Mouse (Mus musculus) spleen, adult 2 months (tissue): Measurements from ENCODE around the gene Zyx. TPM values are rescaled to one million over a fixed set of nuclear protein-coding genes. Genes with fewer than 3 reads are reported as not detected.

Experiments
- DNase-seq, 2 experiments: peaks; one replicate each; pipeline versions ENCODE4 v3.0.0 to v3.0.0-alpha.2; 2012 to 2021; ENCODE audit warnings: low spot score in 2 of 2, low read depth in 1 of 2
- H3K27ac ChIP-seq: fragments of 200-500 bp; 2 replicates; pipeline ENCODE4 v1.5.1; 2012; ENCODE audit warnings: low read length, inconsistent platforms; ENCODE audit not compliant: insufficient read depth
- H3K27me3 ChIP-seq: fragments of 200-500 bp; 2 replicates; pipeline ENCODE4 v1.6.1; 2012; ENCODE audit warnings: mild to moderate bottlenecking, moderate library complexity, low read length, inconsistent platforms; ENCODE audit not compliant: control insufficient read depth, insufficient read depth
- H3K36me3 ChIP-seq: fragments of 200-500 bp; 2 replicates; pipeline ENCODE4 v1.6.1; 2012; ENCODE audit warnings: mild to moderate bottlenecking, low read length, inconsistent platforms; ENCODE audit not compliant: control insufficient read depth, insufficient read depth
- H3K4me1 ChIP-seq: fragments of 200-500 bp; 2 replicates; pipeline ENCODE4 v1.6.1; 2011; ENCODE audit warnings: inconsistent platforms; ENCODE audit not compliant: control insufficient read depth, insufficient read depth, insufficient read length
- H3K4me3 ChIP-seq: fragments of 200-500 bp; 2 replicates; pipeline ENCODE4 v1.5.1; 2011; ENCODE audit warnings: mild to moderate bottlenecking, inconsistent platforms; ENCODE audit not compliant: insufficient read depth, insufficient read length; ENCODE audit errors: extremely low read depth
- CTCF ChIP-seq: fragments of 200-500 bp; IDR thresholded peaks from 2 replicates; pipeline ENCODE4 v1.5.1; 2011; ENCODE audit warnings: mild to moderate bottlenecking, inconsistent platforms; ENCODE audit not compliant: insufficient read depth, insufficient read length, insufficient replicate concordance; ENCODE audit errors: extremely low read depth
- POLR2A ChIP-seq: fragments of 200-500 bp; IDR thresholded peaks from 2 replicates; pipeline ENCODE4 v1.6.1; 2011; ENCODE audit warnings: low read depth, low read length, inconsistent platforms
- WGBS: fragments of 180-500 bp; shearing (Covaris S2); methylation state at CpG from one replicate; pipeline ENCODE4 v1.1.7; 2018; 5-methylcytosine and 5-hydroxymethylcytosine counted together
- polyA plus RNA-seq: library from polyadenylated mRNA; depleted of rRNA; stranded (reverse); fragments of >200 nt; gene quantifications from 2 replicates; pipeline ENCODE4 v1.2.3, GENCODE M21; 2012

Gene Zyx
- polyA plus RNA-seq, 1 experiment, result 184 TPM

- Histone ChIP-seq H3K27me3 (no peaks in the 10 kb centered on the region), H3K36me3 (no peaks in the 10 kb centered on the region), H3K4me3 (no peak within 1 kb of the TSS; the same call in 1 of the 2 replicates), H3K4me1 (peaks cover 7% of the 10 kb centered on the region), H3K27ac (no peak within 1 kb of the TSS)
- TF ChIP-seq CTCF (no peak), POLR2A (no peak)
- 3% methylated on average over 34 of the region's 36 CpGs for WGBS
- peak in 1 of 2 experiments; percentile 54 for DNase-seq
Observed at GRCm38 (mm10) chr6:42372816-42373547, 23.6 kb downstream of the Zyx start, which contains the start of gene Epha1. TSS of gene Epha1 (minus strand) at chr6:42373268.

DNA sequence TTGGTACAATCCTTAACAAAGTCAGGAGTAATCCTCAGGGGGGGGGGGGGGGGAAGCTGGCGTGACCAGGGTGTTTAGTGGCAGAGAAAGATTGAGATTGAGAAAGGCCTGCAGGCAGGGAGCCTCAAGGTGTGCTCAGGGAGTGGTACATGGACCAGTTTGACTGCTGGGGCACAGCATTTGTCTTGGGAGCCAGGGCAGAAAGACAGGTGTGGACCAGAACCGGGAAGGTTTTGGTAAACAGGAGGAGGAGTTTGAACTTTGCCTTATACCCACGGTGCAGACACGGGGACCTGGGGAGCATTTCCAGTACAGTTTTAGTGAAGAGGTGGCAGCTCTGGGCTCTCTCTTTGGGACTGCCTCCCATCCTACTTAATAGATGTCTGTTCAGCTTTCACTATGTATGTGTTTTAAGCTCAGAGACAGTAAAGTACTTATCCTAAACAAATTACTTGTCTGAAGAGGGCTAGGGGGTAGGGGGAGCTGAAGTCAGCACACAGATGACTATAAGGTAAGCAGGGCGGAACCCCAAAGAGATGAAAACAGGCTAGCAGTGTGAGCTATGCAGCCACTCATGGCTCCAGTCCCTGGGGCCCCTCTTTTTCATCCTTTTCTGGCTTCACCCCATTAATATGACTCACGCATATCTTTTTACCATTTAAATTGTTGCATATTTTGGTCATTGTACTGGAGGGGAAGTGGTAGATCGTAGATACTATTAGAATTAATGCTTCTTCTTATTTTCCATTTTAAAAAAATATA, 24.4 kb downstream of the Zyx start:
- WGBS, result 44% methylated on average over 7 of the region's 7 CpGs
- Histone ChIP-seq H3K27me3 (no peaks in the 10 kb centered on the region), H3K27ac (no peak overlapping the region), H3K4me3 (no peak overlapping the region), H3K4me1 (peaks cover 7% of the 10 kb centered on the region), H3K36me3 (no peaks in the 10 kb centered on the region)
- no peak for DNase-seq
- TF ChIP-seq POLR2A, result no peak
- no peak for TF ChIP-seq CTCF

DNA sequence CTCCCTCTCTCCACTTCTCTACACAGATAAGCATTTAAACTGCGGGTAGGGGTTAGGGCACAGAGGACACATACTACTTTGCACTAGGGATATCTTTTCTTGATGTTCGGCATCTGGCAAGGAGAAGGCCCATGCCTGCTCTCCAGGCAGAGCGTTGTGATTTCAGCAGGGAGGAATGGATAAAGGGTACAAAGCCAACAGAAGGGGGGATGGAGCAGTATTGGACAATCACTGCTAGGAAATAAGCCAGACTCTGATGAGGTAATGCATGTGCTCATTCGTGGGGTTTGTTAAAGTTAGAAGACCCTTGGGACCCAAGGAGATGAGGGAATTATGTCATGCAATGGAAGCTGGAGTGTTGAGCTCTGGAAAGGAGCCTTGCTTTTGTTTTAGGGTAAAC, 25.3 kb downstream of the Zyx start:
- Histone ChIP-seq H3K27ac (no peak overlapping the region), H3K4me1 (peaks cover 7% of the 10 kb centered on the region), H3K27me3 (no peaks in the 10 kb centered on the region), H3K36me3 (no peaks in the 10 kb centered on the region), H3K4me3 (no peak overlapping the region)
- WGBS, result 89% methylated on average over 4 of the region's 4 CpGs
- no peak for DNase-seq
- TF ChIP-seq CTCF, result no peak
- no peak for TF ChIP-seq POLR2A

DNA sequence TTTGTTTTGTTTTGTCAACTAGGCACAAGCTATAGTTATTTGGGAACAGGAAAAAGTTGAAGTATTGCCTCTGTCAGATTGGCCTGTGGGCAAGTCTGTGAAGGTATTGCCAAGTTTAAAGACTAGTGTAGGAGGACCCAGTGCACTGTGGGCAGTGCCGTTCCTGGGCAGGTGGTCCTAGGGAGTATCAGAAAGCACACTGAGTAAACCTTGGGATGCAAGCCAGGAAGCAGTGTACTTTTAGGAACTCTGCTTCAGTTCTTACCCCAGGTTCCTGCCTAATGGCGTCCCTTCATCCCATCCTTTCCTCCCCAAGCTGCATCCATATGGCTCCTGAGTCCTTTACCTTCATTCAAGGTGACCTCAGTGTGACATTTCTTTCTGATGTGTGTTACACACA, 25.7 kb downstream of the Zyx start:
- no peaks in the 10 kb centered on the region for H3K36me3 ChIP-seq
- H3K27ac ChIP-seq, result no peak overlapping the region
- DNase-seq, result no peak
- H3K4me1 ChIP-seq, result peaks cover 7% of the 10 kb centered on the region
- no peak overlapping the region for H3K4me3 ChIP-seq
- WGBS, result 92% methylated on average over 2 of the region's 2 CpGs
- TF ChIP-seq CTCF (no peak), POLR2A (no peak)
- no peaks in the 10 kb centered on the region for H3K27me3 ChIP-seq

DNA sequence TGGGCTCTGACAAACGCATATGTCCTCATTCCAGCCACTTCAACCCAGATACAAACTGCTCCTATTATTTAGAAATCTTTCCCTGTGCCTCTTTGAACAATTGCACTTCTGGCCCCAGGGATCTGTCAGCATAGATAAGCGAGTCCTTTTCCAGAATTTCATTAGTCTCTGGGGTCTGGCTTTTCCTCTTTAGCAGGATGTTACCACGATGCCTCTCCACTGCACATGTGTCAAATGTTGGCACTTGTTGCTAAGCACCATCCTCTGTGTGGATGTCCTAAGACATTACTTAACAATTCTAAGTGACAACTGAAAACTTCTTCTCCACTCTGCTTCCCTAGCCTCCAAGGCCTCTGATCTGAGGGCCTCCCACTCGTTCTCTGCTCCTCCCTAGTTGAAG, 26.6 kb downstream of the Zyx start:
- DNase-seq, result no peak
- peaks cover 7% of the 10 kb centered on the region for H3K4me1 ChIP-seq
- H3K36me3 ChIP-seq, result no peaks in the 10 kb centered on the region
- WGBS, result 50% methylated on average over 4 of the region's 4 CpGs
- H3K27me3 ChIP-seq, result no peaks in the 10 kb centered on the region
- TF ChIP-seq CTCF (no peak), POLR2A (no peak)
- H3K27ac ChIP-seq, result no peak overlapping the region
- H3K4me3 ChIP-seq, result no peak overlapping the region

DNA sequence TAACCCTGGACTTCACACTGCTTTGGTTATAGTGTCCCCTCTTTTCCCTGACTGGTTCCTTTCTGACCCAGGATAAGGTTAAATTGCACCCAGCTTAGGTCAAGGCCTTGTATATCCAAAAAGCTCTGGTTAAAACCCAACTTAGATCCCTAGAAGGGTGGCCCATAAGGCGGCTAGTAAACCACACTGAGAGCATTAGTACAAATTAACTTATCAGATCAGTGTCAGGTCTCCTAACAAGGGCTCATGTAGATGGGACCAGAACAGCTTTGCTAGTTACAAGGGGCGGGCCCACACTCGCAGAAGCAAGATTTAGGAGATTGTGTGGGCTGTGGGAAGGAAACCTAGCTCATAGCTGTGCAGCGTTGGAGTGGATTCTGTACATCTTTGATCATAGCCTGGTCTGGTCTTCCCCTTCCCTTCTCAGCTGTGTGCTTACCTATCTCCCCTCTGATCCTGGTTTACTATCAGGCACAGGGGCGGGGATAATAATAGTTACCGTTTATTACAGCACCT, 27.1 kb downstream of the Zyx start:
- 61% methylated on average over 6 of the region's 6 CpGs for WGBS
- H3K4me3 ChIP-seq, result no peak overlapping the region

DNA sequence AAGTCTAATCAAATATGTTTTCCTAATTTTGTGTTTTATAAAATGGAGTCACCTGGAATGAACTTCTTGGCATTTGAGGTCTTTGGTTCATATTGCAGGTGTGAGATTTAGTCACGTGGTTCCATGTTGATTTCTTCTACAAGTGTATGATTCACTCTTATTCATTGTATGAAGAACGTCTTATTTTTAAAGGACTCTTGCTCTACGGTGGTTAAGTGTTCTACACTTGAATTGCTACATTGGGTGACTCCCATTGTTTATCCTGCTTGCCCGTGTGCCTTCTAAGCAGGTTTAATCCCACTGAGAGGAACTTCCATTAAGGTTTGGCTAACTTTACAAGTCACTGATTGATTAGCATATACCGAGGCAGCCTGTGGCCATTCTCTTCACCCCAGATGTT, 27.9 kb downstream of the Zyx start:
- H3K4me3 ChIP-seq, result no peak overlapping the region
- no peak for TF ChIP-seq POLR2A
- TF ChIP-seq CTCF, result no peak
- no peaks in the 10 kb centered on the region for H3K36me3 ChIP-seq
- H3K27ac ChIP-seq, result no peak overlapping the region
- H3K27me3 ChIP-seq, result no peaks in the 10 kb centered on the region
- no peak for DNase-seq
- 91% methylated on average over 5 of the region's 5 CpGs for WGBS
- H3K4me1 ChIP-seq, result peaks cover 7% of the 10 kb centered on the region

More for the DNA sequence above, 27.1 kb downstream of the Zyx start:
- Histone ChIP-seq H3K36me3 (no peaks in the 10 kb centered on the region), H3K4me1 (peaks cover 7% of the 10 kb centered on the region), H3K27me3 (no peaks in the 10 kb centered on the region), H3K27ac (no peak overlapping the region)
- no peak for DNase-seq
- TF ChIP-seq POLR2A (no peak), CTCF (no peak)
